Mouse (Mus musculus): ENCODE measurements at regions not wholly inside any gene's neighbourhood (a gene's known extent, or its start where the extent isn't known, plus 50 kb on each side); places are given as distances from the start of the nearest gene placed in this dataset.

- Histone ChIP-seq H3K4me2 (replicated peaks) (no peak overlapping the region), H3K27me3 (replicated peaks) (no peaks in the 10 kb centered on the region), H3K27ac (no peak overlapping the region), H3K4me3 (no peak overlapping the region), H3K36me3 (no peaks in the 10 kb centered on the region), H3K4me1 (peaks cover 22% of the 10 kb centered on the region), H3K9ac (no peak overlapping the region), H3K9me3 (no peaks in the 10 kb centered on the region)
- 37% methylated on average over 5 of the region's 5 CpGs for WGBS
- no peak for ATAC-seq (ENCODE audit: low FRiP score, low read depth)
These were observed 787.7 kb downstream of the Tmem114 start for GRCm38 (mm10) chr16:7637121-7637700.

GRCm38 (mm10) chr16:7636326-7636725 lies 788.6 kb downstream of the Tmem114 start:
- Histone ChIP-seq H3K4me1 (peaks cover 23% of the 10 kb centered on the region), H3K36me3 (no peaks in the 10 kb centered on the region), H3K27ac (no peak overlapping the region), H3K4me2 (replicated peaks) (no peak overlapping the region), H3K4me3 (no peak overlapping the region), H3K9me3 (no peaks in the 10 kb centered on the region), H3K27me3 (replicated peaks) (no peaks in the 10 kb centered on the region), H3K9ac (no peak overlapping the region)
- no peak for ATAC-seq (ENCODE audit: low FRiP score, low read depth)
- WGBS = 56% methylated on average over 5 of the region's 5 CpGs

GRCm38 (mm10) chr16:7632474-7632873 lies 792.5 kb downstream of the Tmem114 start:
- Histone ChIP-seq H3K4me2 (replicated peaks) (no peak overlapping the region), H3K27ac (no peak overlapping the region), H3K4me3 (no peak overlapping the region), H3K9ac (no peak overlapping the region), H3K27me3 (replicated peaks) (no peaks in the 10 kb centered on the region), H3K9me3 (no peaks in the 10 kb centered on the region), H3K36me3 (no peaks in the 10 kb centered on the region), H3K4me1 (peaks cover 18% of the 10 kb centered on the region)
- 15% methylated on average over 5 of the region's 5 CpGs for WGBS
- ATAC-seq (ENCODE audit: low FRiP score, low read depth) = no peak

GRCm38 (mm10) chr16:7628351-7628750 lies 796.6 kb downstream of the Tmem114 start:
- H3K9me3 ChIP-seq = no peaks in the 10 kb centered on the region
- H3K4me2 ChIP-seq (replicated peaks) = no peak overlapping the region
- H3K27me3 ChIP-seq (replicated peaks) = no peaks in the 10 kb centered on the region
- peaks cover 7% of the 10 kb centered on the region; the same call in 1 of the 2 replicates for H3K4me1 ChIP-seq
- H3K36me3 ChIP-seq = no peaks in the 10 kb centered on the region
- WGBS = 93% methylated on average over 8 of the region's 8 CpGs
- H3K27ac ChIP-seq = no peak overlapping the region
- no peak for ATAC-seq (ENCODE audit: low FRiP score, low read depth)
- no peak overlapping the region for H3K4me3 ChIP-seq
- H3K9ac ChIP-seq = no peak overlapping the region

GRCm38 (mm10) chr16:7606602-7607001 lies 818.3 kb downstream of the Tmem114 start:
- H3K4me2 ChIP-seq (replicated peaks) = no peak overlapping the region
- ATAC-seq (ENCODE audit: low FRiP score, low read depth) = no peak
- no peaks in the 10 kb centered on the region for H3K36me3 ChIP-seq
- H3K9ac ChIP-seq = no peak overlapping the region
- no peaks in the 10 kb centered on the region for H3K9me3 ChIP-seq
- H3K27ac ChIP-seq = no peak overlapping the region
- no peaks in the 10 kb centered on the region for H3K4me1 ChIP-seq
- H3K27me3 ChIP-seq (replicated peaks) = no peaks in the 10 kb centered on the region
- H3K4me3 ChIP-seq = no peak overlapping the region
- WGBS = 84% methylated on average over 2 of the region's 2 CpGs

- Histone ChIP-seq H3K36me3 (no peaks in the 10 kb centered on the region), H3K4me3 (no peak overlapping the region), H3K9ac (no peak overlapping the region), H3K4me1 (no peaks in the 10 kb centered on the region), H3K27me3 (replicated peaks) (no peaks in the 10 kb centered on the region), H3K27ac (no peak overlapping the region), H3K4me2 (replicated peaks) (no peak overlapping the region), H3K9me3 (0 out of 2 replicates have a peak, but pooled peaks cover 2% of the 10 kb centered on the region)
- 44% methylated on average over 1 of the region's 1 CpGs for WGBS
- no peak for ATAC-seq (ENCODE audit: low FRiP score, low read depth)
These were observed 822.5 kb downstream of the Tmem114 start for GRCm38 (mm10) chr16:7602428-7602827.

- H3K36me3 ChIP-seq = no peaks in the 10 kb centered on the region
- H3K27me3 ChIP-seq (replicated peaks) = no peaks in the 10 kb centered on the region
- no peak overlapping the region for H3K9ac ChIP-seq
- 53% methylated on average over 3 of the region's 3 CpGs for WGBS
- H3K27ac ChIP-seq = no peak overlapping the region
- H3K4me3 ChIP-seq = no peak overlapping the region
- H3K9me3 ChIP-seq = no peaks in the 10 kb centered on the region
- no peak overlapping the region for H3K4me2 ChIP-seq (replicated peaks)
- no peaks in the 10 kb centered on the region for H3K4me1 ChIP-seq
- no peak for ATAC-seq (ENCODE audit: low FRiP score, low read depth)
These were observed 850.1 kb downstream of the Tmem114 start for GRCm38 (mm10) chr16:7574879-7575278.

- no peak overlapping the region for H3K4me3 ChIP-seq
- no peak overlapping the region for H3K4me2 ChIP-seq (replicated peaks)
- H3K9ac ChIP-seq = no peak overlapping the region
- H3K36me3 ChIP-seq = no peaks in the 10 kb centered on the region
- no peaks in the 10 kb centered on the region for H3K4me1 ChIP-seq
- no peak overlapping the region for H3K27ac ChIP-seq
- ATAC-seq (ENCODE audit: low FRiP score, low read depth) = no peak
- WGBS = 74% methylated on average over 2 of the region's 2 CpGs
- no peaks in the 10 kb centered on the region for H3K9me3 ChIP-seq
- no peaks in the 10 kb centered on the region for H3K27me3 ChIP-seq (replicated peaks)
These were observed 864.1 kb downstream of the Tmem114 start for GRCm38 (mm10) chr16:7560841-7561240.

- Histone ChIP-seq H3K27me3 (replicated peaks) (no peaks in the 10 kb centered on the region), H3K9me3 (no peaks in the 10 kb centered on the region)
These were observed 865.8 kb downstream of the Tmem114 start for GRCm38 (mm10) chr16:7559177-7559576.

GRCm38 (mm10) chr16:7558637-7559036 lies 866.3 kb downstream of the Tmem114 start:
- no peaks in the 10 kb centered on the region for H3K27me3 ChIP-seq (replicated peaks)
- no peak overlapping the region for H3K27ac ChIP-seq
- no peak overlapping the region for H3K9ac ChIP-seq
- no peaks in the 10 kb centered on the region for H3K36me3 ChIP-seq
- WGBS = 88% methylated on average over 1 of the region's 1 CpGs
- ATAC-seq (ENCODE audit: low FRiP score, low read depth) = no peak
- 0 out of 2 replicates have a peak, but pooled peaks cover 8% of the 10 kb centered on the region for H3K4me1 ChIP-seq
- H3K4me2 ChIP-seq (replicated peaks) = no peak overlapping the region
- no peaks in the 10 kb centered on the region for H3K9me3 ChIP-seq
- no peak overlapping the region for H3K4me3 ChIP-seq

More at GRCm38 (mm10) chr16:7559177-7559576, 865.8 kb downstream of the Tmem114 start:
- 95% methylated on average over 1 of the region's 1 CpGs for WGBS
- Histone ChIP-seq H3K36me3 (no peaks in the 10 kb centered on the region), H3K9ac (no peak overlapping the region), H3K4me3 (no peak overlapping the region), H3K4me1 (0 out of 2 replicates have a peak, but pooled peaks cover 8% of the 10 kb centered on the region), H3K4me2 (replicated peaks) (no peak overlapping the region), H3K27ac (no peak overlapping the region)
- no peak for ATAC-seq (ENCODE audit: low FRiP score, low read depth)

- Histone ChIP-seq H3K4me1 (0 out of 2 replicates have a peak, but pooled peaks cover 8% of the 10 kb centered on the region), H3K9me3 (no peaks in the 10 kb centered on the region), H3K27ac (no peak overlapping the region), H3K9ac (no peak overlapping the region), H3K27me3 (replicated peaks) (no peaks in the 10 kb centered on the region), H3K36me3 (no peaks in the 10 kb centered on the region), H3K4me2 (replicated peaks) (no peak overlapping the region), H3K4me3 (no peak overlapping the region)
- WGBS = 94% methylated on average over 9 of the region's 9 CpGs
- ATAC-seq (ENCODE audit: low FRiP score, low read depth) = no peak
These were observed 869.0 kb downstream of the Tmem114 start for GRCm38 (mm10) chr16:7555911-7556310.

- no peak overlapping the region for H3K9ac ChIP-seq
These were observed 875.4 kb downstream of the Tmem114 start for GRCm38 (mm10) chr16:7549568-7549967.

GRCm38 (mm10) chr16:7544067-7544466 lies 880.9 kb downstream of the Tmem114 start:
- Histone ChIP-seq H3K27ac (no peak overlapping the region), H3K4me1 (no peaks in the 10 kb centered on the region), H3K4me2 (replicated peaks) (no peak overlapping the region), H3K9ac (no peak overlapping the region), H3K27me3 (replicated peaks) (no peaks in the 10 kb centered on the region), H3K9me3 (no peaks in the 10 kb centered on the region), H3K36me3 (no peaks in the 10 kb centered on the region), H3K4me3 (no peak overlapping the region)
- no peak for ATAC-seq (ENCODE audit: low FRiP score, low read depth)
- WGBS = 23% methylated on average over 4 of the region's 4 CpGs

More at GRCm38 (mm10) chr16:7549568-7549967, 875.4 kb downstream of the Tmem114 start:
- 0 out of 2 replicates have a peak, but pooled peaks cover 4% of the 10 kb centered on the region for H3K4me1 ChIP-seq
- no peak overlapping the region for H3K4me3 ChIP-seq
- 64% methylated on average over 1 of the region's 1 CpGs for WGBS
- H3K27ac ChIP-seq = no peak overlapping the region
- H3K9me3 ChIP-seq = no peaks in the 10 kb centered on the region
- ATAC-seq (ENCODE audit: low FRiP score, low read depth) = no peak
- no peaks in the 10 kb centered on the region for H3K27me3 ChIP-seq (replicated peaks)
- H3K36me3 ChIP-seq = no peaks in the 10 kb centered on the region
- H3K4me2 ChIP-seq (replicated peaks) = no peak overlapping the region
